Mouse (Mus musculus) liver, postnatal 0 days (tissue): Measurements from ENCODE around the gene Rbm4. TPM values are rescaled to one million over a fixed set of nuclear protein-coding genes. Genes with fewer than 3 reads are reported as not detected.

Source experiments
- ATAC-seq: fragments of 200-750 bp; cut with Nextera tagmentation; 2 replicates; pipeline ENCODE4 v1.8.0; 2017; ENCODE audit warnings: mild to moderate bottlenecking, moderate library complexity
- DNase-seq: peaks from one replicate; pipeline ENCODE4 v3.0.0-alpha.2; 2016
- H3K27ac ChIP-seq: fragments of 300-500 bp; sonication (generic); 2 replicates; pipeline ENCODE4 v1.5.1; 2014; ENCODE audit warnings: antibody characterized with exemption, moderate library complexity, mild to moderate bottlenecking, low read depth
- H3K27me3 ChIP-seq: fragments of 300-500 bp; sonication (generic); 2 replicates; pipeline ENCODE4 v1.6.1; 2014; ENCODE audit warnings: low read length, control low read depth, mixed read lengths; ENCODE audit not compliant: insufficient read depth
- H3K36me3 ChIP-seq: fragments of 300-500 bp; sonication (generic); replicated peaks from 2 replicates; pipeline ENCODE4 v1.6.1; 2014; ENCODE audit warnings: mild to moderate bottlenecking, control low read depth, low read length, moderate library complexity, mixed read lengths; ENCODE audit not compliant: insufficient read depth
- H3K4me1 ChIP-seq: fragments of 300-500 bp; sonication (generic); 2 replicates; pipeline ENCODE4 v1.6.1; 2014; ENCODE audit warnings: antibody characterized with exemption, mild to moderate bottlenecking, control low read depth; ENCODE audit not compliant: insufficient read depth
- H3K4me2 ChIP-seq: fragments of 300-500 bp; sonication (generic); 2 replicates; pipeline ENCODE4 v1.6.1; 2014; ENCODE audit warnings: low read depth, mild to moderate bottlenecking, low read length, moderate library complexity, mixed read lengths
- H3K4me3 ChIP-seq: fragments of 300-500 bp; sonication (generic); 2 replicates; pipeline ENCODE4 v1.5.1; 2014; ENCODE audit warnings: low read depth, low read length
- H3K9ac ChIP-seq: fragments of 300-500 bp; sonication (generic); replicated peaks from 2 replicates; pipeline ENCODE4 v1.6.1; 2014; ENCODE audit warnings: mild to moderate bottlenecking, moderate library complexity
- H3K9me3 ChIP-seq: fragments of 300-500 bp; sonication (generic); 2 replicates; pipeline ENCODE4 v1.6.1; 2016; ENCODE audit warnings: mild to moderate bottlenecking, control low read depth, low read length, mixed read lengths
- CTCF ChIP-seq: sonication (generic); IDR thresholded peaks from 2 replicates; pipeline ENCODE4 v1.5.1; 2016; ENCODE audit warnings: antibody characterized with exemption, low read depth
- EP300 ChIP-seq: IDR thresholded peaks from 2 replicates; pipeline ENCODE4 v1.6.1; 2016; ENCODE audit warnings: antibody characterized with exemption, low read depth, mild to moderate bottlenecking
- WGBS: fragments of 180-500 bp; shearing (Covaris S2); extraction: QIAGEN DNeasy Blood & Tissue Kit; methylation state at CpG from one replicate; pipeline ENCODE4 v1.1.7; 2014; ENCODE audit not compliant: insufficient replicate concordance; 5-methylcytosine and 5-hydroxymethylcytosine counted together
- polyA plus RNA-seq: library from polyadenylated mRNA; unstranded; fragments of >200 nt; fragmentation: Nextera tagmentation; extraction: Ambion mirVana; gene quantifications from 2 replicates; pipeline ENCODE4 v1.2.1, GENCODE M21; 2015

Gene Rbm4
- polyA plus RNA-seq, 1 experiment from 2014 or later = 17.3 TPM

GRCm38 (mm10) chr19:4803283-4803682 is 9.6 kb upstream of the Rbm4 start:
- Histone ChIP-seq H3K27ac (no peak overlapping the region), H3K36me3 (peaks cover 65% of the 10 kb centered on the region), H3K4me2 (no peak overlapping the region), H3K27me3 (no peaks in the 10 kb centered on the region), H3K4me3 (no peak overlapping the region), H3K4me1 (peaks cover 11% of the 10 kb centered on the region), H3K9ac (no peak overlapping the region), H3K9me3 (no peaks in the 10 kb centered on the region)
- WGBS = 82% methylated on average over 10 of the region's 10 CpGs
- no peak for ATAC-seq
- no peak for TF ChIP-seq CTCF
- TF ChIP-seq EP300 = no peak
- no peak for DNase-seq

- TF ChIP-seq CTCF (no peak), EP300 (no peak)
- Histone ChIP-seq H3K4me2 (no peak overlapping the region), H3K9me3 (no peaks in the 10 kb centered on the region), H3K9ac (no peak overlapping the region), H3K4me1 (peaks cover 6% of the 10 kb centered on the region; the same call in 1 of the 2 replicates), H3K36me3 (peaks cover 65% of the 10 kb centered on the region), H3K27ac (no peak overlapping the region), H3K4me3 (no peak overlapping the region), H3K27me3 (no peaks in the 10 kb centered on the region)
- 99% methylated on average over 7 of the region's 7 CpGs for WGBS
- DNase-seq = no peak
- ATAC-seq = no peak
Measured at GRCm38 (mm10) chr19:4802691-4803091, 9.0 kb upstream of the Rbm4 start.

- Histone ChIP-seq H3K4me1 (peaks cover 13% of the 10 kb centered on the region), H3K4me3 (no peak overlapping the region), H3K27me3 (no peaks in the 10 kb centered on the region), H3K27ac (no peak overlapping the region), H3K4me2 (no peak overlapping the region), H3K9ac (no peak overlapping the region), H3K9me3 (no peaks in the 10 kb centered on the region), H3K36me3 (peaks cover 65% of the 10 kb centered on the region)
- DNase-seq = no peak
- no peak for TF ChIP-seq EP300
- TF ChIP-seq CTCF = no peak
- no peak for ATAC-seq
- 89% methylated on average over 5 of the region's 5 CpGs for WGBS
Measured at GRCm38 (mm10) chr19:4799083-4799482, 5.4 kb upstream of the Rbm4 start.

- DNase-seq (no peak), ATAC-seq (no peak)
Measured at GRCm38 (mm10) chr19:4797846-4798245, 4.1 kb upstream of the Rbm4 start.

GRCm38 (mm10) chr19:4795929-4796328 is 2.2 kb upstream of the Rbm4 start:
- WGBS = 83% methylated on average over 1 of the region's 1 CpGs
- ATAC-seq = no peak
- Histone ChIP-seq H3K27me3 (no peaks in the 10 kb centered on the region), H3K4me2 (no peak overlapping the region), H3K4me3 (no peak overlapping the region), H3K36me3 (peaks cover 47% of the 10 kb centered on the region), H3K4me1 (peaks cover 21% of the 10 kb centered on the region), H3K27ac (no peak overlapping the region), H3K9me3 (no peaks in the 10 kb centered on the region), H3K9ac (no peak overlapping the region)
- TF ChIP-seq CTCF = no peak
- TF ChIP-seq EP300 = no peak
- no peak for DNase-seq

More at GRCm38 (mm10) chr19:4797846-4798245, 4.1 kb upstream of the Rbm4 start:
- Histone ChIP-seq H3K27ac (no peak overlapping the region), H3K4me3 (no peak overlapping the region), H3K4me1 (peaks cover 13% of the 10 kb centered on the region), H3K9me3 (no peaks in the 10 kb centered on the region), H3K4me2 (no peak overlapping the region), H3K27me3 (no peaks in the 10 kb centered on the region), H3K36me3 (peaks cover 53% of the 10 kb centered on the region), H3K9ac (no peak overlapping the region)
- WGBS = 88% methylated on average over 2 of the region's 2 CpGs
- TF ChIP-seq EP300 = no peak

GRCm38 (mm10) chr19:4793281-4793830 is 345 bp downstream of the Rbm4 start:
- peak; percentile 69 for DNase-seq
- Histone ChIP-seq H3K36me3 (peaks cover 39% of the 10 kb centered on the region), H3K4me3 (peak overlapping the region; percentile 79), H3K4me1 (peaks cover 25% of the 10 kb centered on the region), H3K9me3 (no peaks in the 10 kb centered on the region), H3K27ac (peak overlapping the region; percentile 89), H3K9ac (peak overlapping the region; percentile 75), H3K27me3 (no peaks in the 10 kb centered on the region), H3K4me2 (peak overlapping the region; percentile 85)
- TF ChIP-seq EP300 (no peak), CTCF (no peak)
- WGBS = 1% methylated on average over 16 of the region's 16 CpGs
- peak; percentile 61 for ATAC-seq

GRCm38 (mm10) chr19:4786313-4786712 is 7.4 kb downstream of the Rbm4 start:
- no peak for DNase-seq
- no peaks in the 10 kb centered on the region for H3K9me3 ChIP-seq
- H3K27ac ChIP-seq = 0 out of 2 replicates have a peak overlapping the region, but pooled peaks have one; percentile 25
- TF ChIP-seq EP300 = peak; percentile 62
- no peak for TF ChIP-seq CTCF
- no peak overlapping the region for H3K4me2 ChIP-seq
- no peaks in the 10 kb centered on the region for H3K27me3 ChIP-seq
- 65% methylated on average over 2 of the region's 2 CpGs for WGBS
- H3K36me3 ChIP-seq = peaks cover 87% of the 10 kb centered on the region
- ATAC-seq = peak; percentile 87
- no peak overlapping the region for H3K9ac ChIP-seq
- peaks cover 20% of the 10 kb centered on the region for H3K4me1 ChIP-seq
- H3K4me3 ChIP-seq = no peak overlapping the region
